Mouse (Mus musculus) megakaryocyte, embryonic 14.5 days (primary cell): ENCODE data around the gene Lhx2.

Experiments used
- FLI1 ChIP-seq: IDR thresholded peaks from 2 replicates; pipeline ENCODE4 v1.6.1; 2012; ENCODE audit warnings: low read length, inconsistent platforms, mixed read lengths
- GATA1 ChIP-seq: IDR thresholded peaks from 3 replicates; pipeline ENCODE4 v1.6.1; 2012; ENCODE audit warnings: mixed read lengths, low read length, inconsistent platforms, borderline replicate concordance

DNA sequence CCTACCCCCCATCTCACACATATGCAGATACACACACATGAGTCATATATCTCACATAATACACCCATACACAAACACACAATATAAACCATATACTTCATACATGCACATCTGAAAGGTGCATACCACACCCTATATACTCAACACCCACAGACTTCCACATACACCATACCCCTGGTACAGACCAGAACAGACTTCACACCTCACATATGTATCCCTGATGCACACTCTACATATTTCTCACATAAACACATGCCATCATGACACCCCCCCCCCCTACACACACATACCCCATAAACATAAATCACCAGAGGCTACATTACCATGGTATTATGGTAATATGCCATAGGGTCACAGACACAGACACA is 56.8 kb downstream of the Lhx2 start:
- TF ChIP-seq GATA1 = no peak
- no peak for TF ChIP-seq FLI1
